Mouse (Mus musculus) limb, embryonic 14.5 days (tissue): Measurements from ENCODE around the gene Kif1a. TPM values are rescaled to one million over a fixed set of nuclear protein-coding genes. Genes with fewer than 3 reads are reported as not detected.

Experiments used
- ATAC-seq: fragments of 200-750 bp; cut with Nextera tagmentation; 2 replicates; pipeline ENCODE4 v1.8.0; 2017; ENCODE audit warnings: low read depth, moderate number of reproducible peaks, moderate TSS enrichment; ENCODE audit not compliant: low FRiP score
- DNase-seq: peaks from one replicate; pipeline ENCODE4 v3.0.0-alpha.2; 2015; ENCODE audit warnings: low spot score
- H3K27ac ChIP-seq: fragments of 300-500 bp; sonication (generic); replicated peaks from 2 replicates; pipeline ENCODE4 v1.5.1; 2014; ENCODE audit warnings: low read depth, mild to moderate bottlenecking, low read length, moderate library complexity, mixed read lengths
- H3K27me3 ChIP-seq: fragments of 300-500 bp; sonication (generic); 2 replicates; pipeline ENCODE4 v1.6.1; 2014; ENCODE audit warnings: low read length, mixed read lengths; ENCODE audit not compliant: control insufficient read depth, insufficient read depth
- H3K36me3 ChIP-seq: fragments of 300-500 bp; sonication (generic); 2 replicates; pipeline ENCODE4 v1.6.1; 2014; ENCODE audit warnings: mild to moderate bottlenecking, low read length, moderate library complexity, mixed read lengths; ENCODE audit not compliant: control insufficient read depth, insufficient read depth
- H3K4me1 ChIP-seq: fragments of 300-500 bp; sonication (generic); 2 replicates; pipeline ENCODE4 v1.6.1; 2014; ENCODE audit warnings: antibody characterized with exemption, low read length, mixed read lengths; ENCODE audit not compliant: control insufficient read depth, insufficient read depth
- H3K4me2 ChIP-seq: fragments of 300-500 bp; sonication (generic); replicated peaks from 2 replicates; pipeline ENCODE4 v1.6.1; 2014; ENCODE audit warnings: low read depth, mild to moderate bottlenecking, low read length, moderate library complexity; ENCODE audit not compliant: severe bottlenecking
- H3K4me3 ChIP-seq: fragments of 300-500 bp; sonication (generic); replicated peaks from 2 replicates; pipeline ENCODE4 v1.5.1; 2014; ENCODE audit warnings: low read length
- H3K9ac ChIP-seq: fragments of 300-500 bp; sonication (generic); 2 replicates; pipeline ENCODE4 v1.6.1; 2014; ENCODE audit warnings: mild to moderate bottlenecking, low read depth, low read length, moderate library complexity; ENCODE audit not compliant: severe bottlenecking
- H3K9me3 ChIP-seq: fragments of 300-500 bp; sonication (generic); 2 replicates; pipeline ENCODE4 v1.6.1; 2016; ENCODE audit warnings: low read length; ENCODE audit not compliant: control insufficient read depth
- POLR2A ChIP-seq: fragments of 200-500 bp; IDR thresholded peaks from 2 replicates; pipeline ENCODE4 v1.8.0; 2012; ENCODE audit warnings: inconsistent platforms, mild to moderate bottlenecking, moderate library complexity, borderline replicate concordance; ENCODE audit not compliant: insufficient read depth, insufficient read length; ENCODE audit errors: extremely low read depth
- WGBS: fragments of 180-500 bp; shearing (Covaris S2); extraction: QIAGEN DNeasy Blood & Tissue Kit; methylation state at CpG from one replicate; pipeline ENCODE4 v1.1.7; 2014; 5-methylcytosine and 5-hydroxymethylcytosine counted together
- polyA plus RNA-seq, 2 experiments: library from polyadenylated mRNA; depleted of rRNA in 1 of 2; stranded (reverse) in 1 of 2; unstranded in 1 of 2; fragments of >200 nt; fragmentation: Nextera tagmentation in 1 of 2; extraction: Ambion mirVana in 1 of 2; gene quantifications; 2 replicates each; pipeline versions ENCODE4 v1.2.1 to v1.2.3; 2012 to 2014

Gene Kif1a
- polyA plus RNA-seq, 2 experiments: 8.1 to 17.5 TPM

DNA sequence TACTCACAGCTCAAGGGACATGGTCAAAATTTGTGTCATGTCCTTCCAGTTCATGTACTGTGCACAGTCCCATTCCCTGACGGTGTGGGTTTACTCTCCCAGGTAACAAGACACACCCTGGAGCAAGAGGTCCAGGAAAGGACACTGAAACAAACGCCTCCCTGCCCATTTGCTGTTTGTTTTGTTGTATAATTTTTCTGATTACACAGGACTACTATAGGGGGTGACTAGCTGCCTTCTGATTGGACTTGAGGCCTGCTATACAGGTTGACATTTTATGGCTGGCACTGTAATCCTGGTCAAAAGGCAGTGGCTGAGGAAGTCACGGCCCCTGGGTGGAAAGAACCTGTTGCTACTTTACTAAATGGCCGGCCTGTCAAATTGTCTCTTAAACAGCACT is 111.9 kb downstream of the Kif1a start:
- TF ChIP-seq POLR2A: no peak
- H3K36me3 ChIP-seq: no peaks in the 10 kb centered on the region
- H3K27me3 ChIP-seq: no peaks in the 10 kb centered on the region
- 40% methylated on average over 4 of the region's 4 CpGs for WGBS
- H3K9me3 ChIP-seq: no peaks in the 10 kb centered on the region
- H3K27ac ChIP-seq: no peak overlapping the region
- DNase-seq (no peak), ATAC-seq (no peak)
- H3K4me3 ChIP-seq: no peak overlapping the region
- H3K4me2 ChIP-seq: no peak overlapping the region
- no peak overlapping the region for H3K9ac ChIP-seq
- 0 out of 2 replicates have a peak, but pooled peaks cover under 1% of the 10 kb centered on the region for H3K4me1 ChIP-seq

DNA sequence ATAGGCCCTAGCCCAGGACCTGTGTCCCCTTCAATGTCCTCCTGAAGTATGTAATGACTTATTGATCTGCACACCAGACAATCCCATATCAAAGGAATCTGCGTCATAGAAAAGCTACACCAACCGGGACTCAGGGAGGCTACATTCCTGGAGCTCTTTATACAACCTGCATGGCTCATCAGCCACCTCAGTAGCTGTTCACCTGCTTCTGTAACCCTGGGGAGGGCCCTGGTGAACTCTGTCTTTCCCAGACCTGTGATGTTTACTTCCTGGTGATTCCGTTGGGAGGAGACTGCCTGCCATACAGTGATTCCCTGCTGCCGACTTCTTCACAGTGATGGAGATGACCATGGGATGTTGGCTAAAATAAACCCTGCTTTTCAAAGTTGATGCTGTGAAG is 112.9 kb downstream of the Kif1a start:
- no peak overlapping the region for H3K27ac ChIP-seq
- H3K4me3 ChIP-seq: no peak overlapping the region
- TF ChIP-seq POLR2A: no peak
- no peaks in the 10 kb centered on the region for H3K27me3 ChIP-seq
- H3K4me1 ChIP-seq: no peaks in the 10 kb centered on the region
- no peaks in the 10 kb centered on the region for H3K9me3 ChIP-seq
- DNase-seq: no peak
- H3K9ac ChIP-seq: no peak overlapping the region
- no peak overlapping the region for H3K4me2 ChIP-seq
- no peak for ATAC-seq
- no peaks in the 10 kb centered on the region for H3K36me3 ChIP-seq
- WGBS: 70% methylated on average over 4 of the region's 4 CpGs

DNA sequence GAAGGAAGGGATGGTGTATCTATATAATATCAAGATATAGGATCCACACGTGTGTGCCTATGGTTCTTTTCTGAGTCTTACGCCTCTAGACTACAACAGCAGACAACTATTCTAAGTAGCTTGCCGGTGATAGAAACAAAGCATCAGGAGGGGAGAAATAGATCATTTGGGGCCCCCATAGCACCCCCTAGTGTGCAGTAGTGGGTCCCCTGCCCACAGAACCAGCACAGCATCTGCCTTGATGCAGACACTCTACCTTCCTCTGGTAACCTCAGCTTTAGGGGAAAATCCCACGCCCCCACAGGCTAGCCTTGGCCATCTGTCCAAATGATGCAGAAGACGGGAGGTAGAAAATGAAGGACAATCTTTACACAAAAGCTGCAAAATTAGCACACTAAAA is 116.8 kb downstream of the Kif1a start:
- Histone ChIP-seq H3K27me3 (no peaks in the 10 kb centered on the region), H3K27ac (no peak overlapping the region), H3K36me3 (no peaks in the 10 kb centered on the region), H3K4me3 (no peak overlapping the region), H3K9me3 (no peaks in the 10 kb centered on the region), H3K4me1 (no peaks in the 10 kb centered on the region), H3K9ac (no peak overlapping the region), H3K4me2 (no peak overlapping the region)
- no peak for TF ChIP-seq POLR2A
- ATAC-seq: no peak
- DNase-seq: no peak
- WGBS: 85% methylated on average over 5 of the region's 5 CpGs

DNA sequence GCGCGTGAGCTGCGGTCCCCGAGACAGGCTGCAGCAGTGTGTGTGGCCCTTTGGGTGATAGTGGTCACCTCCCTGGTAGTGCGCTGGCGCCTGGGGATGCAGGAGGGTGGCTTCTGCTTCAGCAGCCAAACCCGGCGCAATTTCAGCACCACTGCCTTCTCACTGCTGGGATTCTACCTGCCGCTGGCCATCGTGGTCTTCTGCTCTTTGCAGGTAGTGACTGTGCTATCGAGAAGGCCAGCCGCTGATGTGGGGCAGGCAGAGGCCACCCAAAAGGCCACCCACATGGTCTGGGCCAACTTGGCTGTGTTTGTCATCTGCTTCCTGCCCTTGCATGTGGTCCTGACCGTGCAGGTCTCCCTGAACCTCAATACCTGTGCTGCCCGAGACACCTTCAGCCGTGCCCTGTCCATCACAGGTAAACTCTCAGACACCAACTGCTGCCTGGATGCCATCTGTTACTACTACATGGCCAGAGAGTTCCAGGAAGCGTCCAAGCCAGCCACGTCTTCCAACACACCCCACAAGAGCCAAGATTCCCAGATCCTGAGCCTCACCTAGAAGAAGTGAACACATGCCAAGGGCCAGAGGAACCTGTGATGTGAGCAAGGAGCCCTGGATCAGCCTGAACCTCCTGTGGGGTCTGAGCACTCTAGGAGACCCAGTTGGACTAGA is 118.7 kb downstream of the Kif1a start:
- Histone ChIP-seq H3K9ac (no peak overlapping the region), H3K27me3 (no peaks in the 10 kb centered on the region), H3K9me3 (no peaks in the 10 kb centered on the region), H3K4me2 (no peak overlapping the region), H3K36me3 (no peaks in the 10 kb centered on the region), H3K4me1 (no peaks in the 10 kb centered on the region), H3K27ac (no peak overlapping the region), H3K4me3 (no peak overlapping the region)
- DNase-seq: no peak
- ATAC-seq: no peak
- no peak for TF ChIP-seq POLR2A
- 88% methylated on average over 16 of the region's 17 CpGs for WGBS

DNA sequence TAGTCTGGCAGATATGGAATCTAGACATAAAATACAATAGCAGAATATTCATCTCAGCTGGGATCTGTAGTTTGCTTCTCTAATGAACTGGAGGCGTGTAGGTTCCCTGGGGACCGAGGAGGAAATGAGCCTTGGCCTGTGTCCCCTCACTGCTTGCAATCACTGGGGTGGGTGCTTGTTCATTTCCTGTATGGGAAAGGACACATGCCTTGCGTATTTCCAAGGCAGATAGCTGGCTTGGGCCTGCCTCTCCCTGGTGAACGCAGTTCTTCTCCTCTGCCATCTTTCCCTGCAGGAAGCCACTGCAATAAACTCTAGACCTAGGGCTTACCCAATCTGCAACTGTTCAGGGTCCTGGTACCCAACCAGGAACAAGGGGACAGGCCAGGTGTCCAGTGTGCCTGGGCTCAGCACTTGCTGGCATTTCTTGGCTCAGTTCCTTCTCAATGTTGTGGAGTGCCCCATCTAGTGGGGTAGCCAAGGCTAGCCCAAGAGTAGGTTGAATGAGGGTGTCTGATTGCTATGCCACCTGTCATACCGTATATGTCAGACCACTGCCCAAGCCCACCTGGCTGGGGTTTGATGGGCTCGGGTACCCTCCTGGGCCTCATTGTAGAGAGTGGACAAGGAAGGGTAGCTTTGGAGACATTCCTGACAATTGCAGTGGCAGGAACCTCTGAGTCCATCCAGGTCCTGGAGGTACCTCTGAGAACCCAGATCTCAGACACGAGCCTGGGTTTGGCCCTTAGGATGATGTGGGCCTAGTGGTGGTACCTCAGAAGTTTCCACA is 120.5 kb downstream of the Kif1a start:
- Histone ChIP-seq H3K4me2 (no peak overlapping the region), H3K9me3 (no peaks in the 10 kb centered on the region), H3K27ac (no peak overlapping the region), H3K9ac (no peak overlapping the region), H3K4me3 (no peak overlapping the region), H3K36me3 (no peaks in the 10 kb centered on the region), H3K4me1 (no peaks in the 10 kb centered on the region), H3K27me3 (no peaks in the 10 kb centered on the region)
- 65% methylated on average over 7 of the region's 7 CpGs for WGBS
- ATAC-seq (no peak), DNase-seq (no peak)
- TF ChIP-seq POLR2A: no peak
